In the genomic region with DNA sequence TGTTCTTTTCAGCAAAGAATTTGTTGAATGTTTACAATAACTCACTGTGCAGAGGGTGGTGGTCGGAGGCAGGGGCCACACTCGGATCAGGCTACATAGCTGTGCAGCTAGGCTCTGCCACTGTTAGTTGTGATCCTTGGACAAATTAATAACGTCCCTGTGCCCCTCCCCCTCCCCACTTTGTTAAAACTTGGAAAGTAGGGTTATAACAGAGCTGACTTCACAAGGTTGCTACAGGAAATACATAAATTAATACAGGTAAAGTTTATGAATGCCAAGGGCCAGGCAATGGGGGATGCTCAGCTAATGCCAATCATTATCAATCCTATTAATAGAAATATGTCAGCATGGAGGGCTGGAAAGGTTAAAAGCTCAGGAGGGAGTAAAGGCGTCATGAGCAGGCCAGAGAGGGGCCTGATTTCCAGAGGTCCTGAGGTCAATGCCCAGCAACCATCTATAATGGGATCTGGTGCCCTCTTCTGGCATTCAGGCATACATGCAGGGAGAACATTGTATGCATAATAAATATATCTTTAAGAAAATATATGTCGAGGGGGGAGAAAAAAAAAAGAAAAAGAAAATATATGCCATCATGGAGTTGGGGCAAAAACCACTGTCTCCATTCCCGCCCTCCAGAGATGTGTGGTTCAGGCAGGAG, we compare ENCODE assay signal across 1 mouse cellular context.
TF ChIP-seq lines count a peak whose summit lies in the region.

No protein-coding gene starts in this region.

TF ChIP-seq in MEL, 35 proteins besides CTCF, POLR2A, EP300 and RAD21:
- TF ChIP-seq MEF2A (IDR thresholded peaks at IDR 0.05; ENCODE audit: extremely low read depth, insufficient replicate concordance, low read depth, low read length, poor library complexity, severe bottlenecking): no peak
- no peak for TF ChIP-seq ZMIZ1 (IDR thresholded peaks at IDR 0.05; ENCODE audit: low read depth, low read length)
- TF ChIP-seq JUND (IDR thresholded peaks at IDR 0.05; ENCODE audit: low read depth, low read length): no peak
- no peak for TF ChIP-seq TCF12 (IDR thresholded peaks at IDR 0.05; ENCODE audit: low read depth, low read length)
- TF ChIP-seq USF1 (IDR thresholded peaks at IDR 0.05; ENCODE audit: low read depth, low read length): no peak
- no peak for TF ChIP-seq CHD1 (IDR thresholded peaks at IDR 0.05; ENCODE audit: low read depth, low read length)
- no peak for TF ChIP-seq TAL1 (IDR thresholded peaks at IDR 0.05; ENCODE audit: low read length)
- TF ChIP-seq SMC3 (IDR thresholded peaks at IDR 0.05; ENCODE audit: low read depth, low read length): peak; percentile 63
- TF ChIP-seq ZKSCAN1 (IDR thresholded peaks at IDR 0.05; ENCODE audit: low read depth, low read length): no peak
- peak; percentile 55 for TF ChIP-seq ZC3H11A (IDR thresholded peaks at IDR 0.05; ENCODE audit: low read depth, low read length)
- TF ChIP-seq RCOR1 (IDR thresholded peaks at IDR 0.05; ENCODE audit: low read depth, low read length): no peak
- no peak for TF ChIP-seq NELFE (IDR thresholded peaks at IDR 0.05; ENCODE audit: low read depth, low read length)
- no peak for TF ChIP-seq MAFK (IDR thresholded peaks at IDR 0.05; ENCODE audit: borderline replicate concordance, low read depth, low read length)
